Mouse (Mus musculus): ENCODE results near the gene Mroh2a. TPM values are rescaled to one million over a fixed set of nuclear protein-coding genes. Genes with fewer than 3 reads are reported as not detected.

Mroh2a gene
- polyA plus RNA-seq, 1 experiment: 3.9 TPM

GRCm38 (mm10) chr1:88205294-88205922, 21.4 kb upstream of the Mroh2a start, which contains the start of gene Dnajb3:
TSS of gene Dnajb3 (minus strand) at chr1:88205782.
- H3K27ac ChIP-seq (ENCODE audit: control insufficient read depth, insufficient read depth, low read depth, low read length, poor library complexity): peak within 1 kb of the TSS; percentile 81
- H3K4me1 ChIP-seq (ENCODE audit: control insufficient read depth, insufficient read depth, low read length): no peaks in the 10 kb centered on the region; the same call in 1 of the 2 replicates
- H3K4me3 ChIP-seq (replicated peaks; ENCODE audit: control insufficient read depth, low read depth, low read length): peak within 1 kb of the TSS; percentile 65
- no peak for TF ChIP-seq CTCF (IDR thresholded peaks at IDR 0.05; ENCODE audit: control insufficient read depth, insufficient read depth, low read length)
- TF ChIP-seq POLR2A (IDR thresholded peaks at IDR 0.05; ENCODE audit: borderline replicate concordance, control insufficient read depth, low read depth, low read length): peak; percentile 92; the same call in 1 of the 2 replicates
- WGBS: 25% methylated on average over 62 of the region's 62 CpGs

- 50% methylated on average over 2 of the region's 2 CpGs for WGBS
- TF ChIP-seq CTCF (IDR thresholded peaks at IDR 0.05; ENCODE audit: control insufficient read depth, insufficient read depth, low read length) (no peak), POLR2A (IDR thresholded peaks at IDR 0.05; ENCODE audit: borderline replicate concordance, control insufficient read depth, low read depth, low read length) (no peak)
- Histone ChIP-seq H3K4me3 (replicated peaks; ENCODE audit: control insufficient read depth, low read depth, low read length) (no peak overlapping the region), H3K27ac (ENCODE audit: control insufficient read depth, insufficient read depth, low read depth, low read length, poor library complexity) (peak overlapping the region; percentile 29; the same call in 1 of the 2 replicates), H3K4me1 (ENCODE audit: control insufficient read depth, insufficient read depth, low read length) (no peaks in the 10 kb centered on the region; the same call in 1 of the 2 replicates)
Measured at GRCm38 (mm10) chr1:88206843-88207479, 19.8 kb upstream of the Mroh2a start.

- H3K27ac ChIP-seq (ENCODE audit: control insufficient read depth, insufficient read depth, low read depth, low read length, poor library complexity): no peak within 1 kb of the TSS
- TF ChIP-seq CTCF (IDR thresholded peaks at IDR 0.05; ENCODE audit: control insufficient read depth, insufficient read depth, low read length) (no peak), POLR2A (IDR thresholded peaks at IDR 0.05; ENCODE audit: borderline replicate concordance, control insufficient read depth, low read depth, low read length) (no peak)
- no peaks in the 10 kb centered on the region; the same call in 1 of the 2 replicates for H3K4me1 ChIP-seq (ENCODE audit: control insufficient read depth, insufficient read depth, low read length)
- no peak within 1 kb of the TSS for H3K4me3 ChIP-seq (replicated peaks; ENCODE audit: control insufficient read depth, low read depth, low read length)
- 68% methylated on average over 8 of the region's 8 CpGs for WGBS
Measured at GRCm38 (mm10) chr1:88211812-88212211, 15.0 kb upstream of the Mroh2a start, which contains the start of gene Ugt1a1. TSS of gene Ugt1a1 (plus strand) at chr1:88211959.

- no peak overlapping the region for H3K27ac ChIP-seq (ENCODE audit: control insufficient read depth, insufficient read depth, low read depth, low read length, poor library complexity)
- WGBS: 60% methylated on average over 8 of the region's 8 CpGs
- no peak overlapping the region for H3K4me3 ChIP-seq (replicated peaks; ENCODE audit: control insufficient read depth, low read depth, low read length)
- TF ChIP-seq CTCF (IDR thresholded peaks at IDR 0.05; ENCODE audit: control insufficient read depth, insufficient read depth, low read length) (no peak), POLR2A (IDR thresholded peaks at IDR 0.05; ENCODE audit: borderline replicate concordance, control insufficient read depth, low read depth, low read length) (no peak)
- no peaks in the 10 kb centered on the region; the same call in 1 of the 2 replicates for H3K4me1 ChIP-seq (ENCODE audit: control insufficient read depth, insufficient read depth, low read length)
Measured at GRCm38 (mm10) chr1:88212341-88213045, 14.3 kb upstream of the Mroh2a start.

GRCm38 (mm10) chr1:88213061-88213460, 13.7 kb upstream of the Mroh2a start:
- no peaks in the 10 kb centered on the region; the same call in 1 of the 2 replicates for H3K4me1 ChIP-seq (ENCODE audit: control insufficient read depth, insufficient read depth, low read length)
- H3K4me3 ChIP-seq (replicated peaks; ENCODE audit: control insufficient read depth, low read depth, low read length): no peak overlapping the region
- no peak overlapping the region for H3K27ac ChIP-seq (ENCODE audit: control insufficient read depth, insufficient read depth, low read depth, low read length, poor library complexity)
- WGBS: 65% methylated on average over 1 of the region's 1 CpGs
- TF ChIP-seq POLR2A (IDR thresholded peaks at IDR 0.05; ENCODE audit: borderline replicate concordance, control insufficient read depth, low read depth, low read length) (no peak), CTCF (IDR thresholded peaks at IDR 0.05; ENCODE audit: control insufficient read depth, insufficient read depth, low read length) (no peak)

- Histone ChIP-seq H3K4me1 (ENCODE audit: control insufficient read depth, insufficient read depth, low read length) (no peaks in the 10 kb centered on the region), H3K27ac (ENCODE audit: control insufficient read depth, insufficient read depth, low read depth, low read length, poor library complexity) (no peak overlapping the region), H3K4me3 (replicated peaks; ENCODE audit: control insufficient read depth, low read depth, low read length) (no peak overlapping the region)
- WGBS: 72% methylated on average over 2 of the region's 2 CpGs
- TF ChIP-seq POLR2A (IDR thresholded peaks at IDR 0.05; ENCODE audit: borderline replicate concordance, control insufficient read depth, low read depth, low read length): no peak
- no peak for TF ChIP-seq CTCF (IDR thresholded peaks at IDR 0.05; ENCODE audit: control insufficient read depth, insufficient read depth, low read length)
Measured at GRCm38 (mm10) chr1:88213766-88214461, 12.9 kb upstream of the Mroh2a start.

GRCm38 (mm10) chr1:88214462-88214952, 12.3 kb upstream of the Mroh2a start:
- H3K27ac ChIP-seq (ENCODE audit: control insufficient read depth, insufficient read depth, low read depth, low read length, poor library complexity): no peak overlapping the region
- no peak overlapping the region for H3K4me3 ChIP-seq (replicated peaks; ENCODE audit: control insufficient read depth, low read depth, low read length)
- H3K4me1 ChIP-seq (ENCODE audit: control insufficient read depth, insufficient read depth, low read length): no peaks in the 10 kb centered on the region
- no peak for TF ChIP-seq CTCF (IDR thresholded peaks at IDR 0.05; ENCODE audit: control insufficient read depth, insufficient read depth, low read length)
- TF ChIP-seq POLR2A (IDR thresholded peaks at IDR 0.05; ENCODE audit: borderline replicate concordance, control insufficient read depth, low read depth, low read length): no peak
- 74% methylated on average over 2 of the region's 2 CpGs for WGBS
